Mouse (Mus musculus): Measurements from ENCODE around the gene Gm17467. TPM values are rescaled to one million over a fixed set of nuclear protein-coding genes. Genes with fewer than 3 reads are reported as not detected.
"Not testable (repeated sequence)": the region's sequence is repeated elsewhere in the genome, so short reads cannot be mapped to it uniquely, and the experiment has no call there.

The Gm17467 gene
- polyA plus RNA-seq (2014; fragmentation: Nextera tagmentation; extraction: Ambion mirVana) = not detected in 2 replicates

- ATAC-seq (ENCODE audit: insufficient number of reproducible peaks, insufficient read depth, low FRiP score, low read depth); H3K27me3 ChIP-seq (ENCODE audit: control insufficient read depth, insufficient read depth, low read length); H3K36me3 ChIP-seq (ENCODE audit: control insufficient read depth, insufficient read depth, low read length); H3K4me3 ChIP-seq (ENCODE audit: control insufficient read depth in 1 of 2, insufficient read depth in 1 of 2, low read depth in 1 of 2, low read length in 2 of 2); H3K9me3 ChIP-seq (ENCODE audit: control insufficient read depth, low read length); H3K9ac ChIP-seq (ENCODE audit: low read length); H3K4me2 ChIP-seq (ENCODE audit: low read length); H3K4me1 ChIP-seq (ENCODE audit: control insufficient read depth in 2 of 2, insufficient read depth in 2 of 2, low read length in 2 of 2); H3K27ac ChIP-seq (replicated peaks in 1 of 2; ENCODE audit: control insufficient read depth in 1 of 2, insufficient read depth in 1 of 2, low read depth in 2 of 2, low read length in 2 of 2): not testable (repeated sequence)
- WGBS = no CpG with 5 or more reads among the region's 3 CpGs
Measured at GRCm38 (mm10) chrX:123704691-123705090, at the start of gene Gm17467. TSS of gene Gm17467 (minus strand) at chrX:123704791.

Other genes starting within 250 kb of the Gm17467 start
- not detected in 2 replicates for gene Cldn34c2, start 123.1 kb downstream of the Gm17467 start, polyA plus RNA-seq (2014; fragmentation: Nextera tagmentation; extraction: Ambion mirVana)
- not detected in 2 replicates for gene Cldn34c3, start 88.9 kb upstream of the Gm17467 start, polyA plus RNA-seq (2014; fragmentation: Nextera tagmentation; extraction: Ambion mirVana)